Mouse (Mus musculus): ENCODE measurements around the gene Hs6st1.

DNA sequence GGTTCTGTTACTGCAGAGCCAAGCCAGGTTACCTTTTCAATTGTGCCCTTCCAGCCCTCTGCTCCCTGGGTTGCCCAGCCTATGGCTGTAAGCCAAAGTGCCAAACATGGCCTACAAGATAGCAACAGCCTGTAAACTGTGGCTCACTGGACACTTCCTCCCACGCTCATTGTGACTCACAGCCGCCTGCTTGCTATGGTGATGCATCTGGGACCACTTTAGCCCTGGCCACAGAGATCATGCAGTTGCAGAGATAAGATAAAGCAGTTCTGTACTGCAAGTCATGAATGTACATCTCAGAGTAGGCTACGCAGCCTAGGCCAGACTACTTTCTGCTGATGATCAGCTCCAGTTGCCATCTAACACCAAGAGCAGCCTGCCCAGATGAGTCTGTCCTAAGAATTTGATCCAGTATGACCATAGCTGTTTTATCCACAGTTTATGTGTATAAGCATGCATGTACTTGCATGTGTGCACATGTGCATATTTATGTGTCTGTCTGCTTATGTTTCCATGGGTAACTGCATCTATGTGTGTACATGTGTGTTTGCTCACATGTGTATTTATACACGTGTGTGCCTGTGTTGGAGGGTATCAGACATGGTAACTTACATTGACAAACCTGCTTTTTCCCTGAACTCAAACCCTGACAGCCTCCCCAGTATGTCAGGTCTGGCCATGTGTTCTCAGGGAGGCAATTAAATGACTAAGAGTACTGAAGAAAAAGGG lies 62.3 kb downstream of the Hs6st1 start:
- TF ChIP-seq POLR2A (IDR thresholded peaks at IDR 0.05; ENCODE audit: borderline replicate concordance, extremely low read depth, low read depth, low read length) (no peak), CTCF (IDR thresholded peaks at IDR 0.05; ENCODE audit: insufficient read depth, low read length) (no peak)
